Comparison of ENCODE assay signal across 8 mouse cellular contexts in the genomic region with DNA sequence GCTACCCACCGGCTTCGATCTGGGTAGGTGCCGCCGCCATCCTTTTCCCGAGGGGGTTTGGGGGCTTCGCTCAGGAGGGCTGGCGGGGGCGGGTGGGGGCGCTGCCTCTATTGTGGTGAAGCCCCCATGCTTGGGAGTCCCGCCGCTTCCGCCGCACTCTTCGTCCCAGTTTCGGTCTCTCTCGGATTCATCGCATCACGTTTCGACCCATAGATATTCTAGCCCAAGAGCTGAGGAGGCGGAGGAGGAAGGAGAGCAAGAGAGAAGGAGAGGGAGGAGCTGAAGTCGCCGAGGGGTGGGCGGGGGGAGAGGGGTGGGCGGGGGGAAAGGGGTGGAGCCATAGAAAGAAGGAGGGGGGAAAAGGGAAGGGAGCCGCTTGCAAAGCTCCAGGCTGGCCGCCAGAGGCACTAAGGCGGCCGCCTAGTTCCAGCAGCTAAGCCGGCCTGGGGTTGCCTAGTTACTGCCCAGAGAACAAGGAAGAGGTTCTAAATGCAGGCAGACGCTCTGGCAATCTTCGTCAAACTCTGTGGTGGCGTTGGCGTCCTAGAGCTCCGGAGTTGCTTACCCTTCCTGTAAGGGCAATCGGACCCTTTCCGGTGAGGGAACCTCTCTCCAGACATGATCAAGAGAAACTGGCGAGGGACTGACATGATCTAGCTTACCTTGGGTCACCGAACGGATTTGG. TPM values are rescaled to one million over a fixed set of nuclear protein-coding genes. Genes with fewer than 3 reads are reported as not detected.
DNase-seq lines count a peak whose midpoint lies in the region; ATAC-seq and TF ChIP-seq lines count a peak whose summit lies in the region.

A gene (minus strand): TSS at position 283 of the 685 bp plus-strand sequence.

- H3K4me3 ChIP-seq in cortical plate, adult 2 months (ENCODE audit: insufficient read depth, low read length), result peak within 1 kb of the TSS; percentile 62

- DNase-seq in gastrocnemius, adult 8-10 months (ENCODE audit: low spot score in 2 of 2), result peak; percentile 63 to 85
- DNase-seq in induced T-regulatory cell, adult 2 months (ENCODE audit: low read depth), result peak; percentile 89
- peak; percentile 77 to 84 for DNase-seq in left cerebral cortex, adult 9 months (ENCODE audit: low spot score in 2 of 2)
- DNase-seq in right cerebral cortex, postnatal 14 days, result peak; percentile 74
- peak; percentile 48 to 80 for DNase-seq in urinary bladder, postnatal 36 days (ENCODE audit: low spot score in 2 of 2)

- H3K4me1 ChIP-seq in cortical plate, adult 2 months (ENCODE audit: control insufficient read depth, insufficient read depth, low read length), result no peaks in the 10 kb centered on the region

- TF ChIP-seq POLR2A in cortical plate, adult 2 months (IDR thresholded peaks at IDR 0.05; ENCODE audit: extremely low read depth, insufficient read depth, low read length), result peak; percentile 61

- peak; percentile 89 for ATAC-seq in activated CD4-positive, CD25-positive, alpha-beta regulatory T cell, adult 4 months
- ATAC-seq in megakaryocyte progenitor cell, adult 5-6 weeks (replicated peaks; ENCODE audit: poor library complexity), result peak; percentile 85

- 0 out of 2 replicates have a peak within 1 kb of the TSS, but pooled peaks have one; percentile 51 for H3K27ac ChIP-seq in cortical plate, adult 2 months (ENCODE audit: insufficient read depth, low read length)

- TF ChIP-seq CTCF in cortical plate, adult 2 months (IDR thresholded peaks at IDR 0.05; ENCODE audit: extremely low read depth, insufficient read depth, low read length), result no peak

RNA-seq across cellular contexts. Expression of the gene that starts here (rescaled TPM):
- 1 to 10 TPM; 4.5 to 4.9 TPM for polyA plus RNA-seq in activated CD4-positive, CD25-positive, alpha-beta regulatory T cell, adult 4 months (2017; shearing (Covaris generic))
- 2.9 and 3.0 TPM in 2 replicates for polyA plus RNA-seq in cortical plate, adult 2 months (2012; rRNA removed)
- total RNA-seq in gastrocnemius, adult 8-10 months (2022), result 1 to 10 TPM; 2.7 to 3.7 (median 3.2) TPM
- 12.2 and 14.0 TPM in 2 replicates for total RNA-seq in megakaryocyte progenitor cell, adult 5-6 weeks (2015)
- total RNA-seq in megakaryocyte progenitor cell, adult 5-6 weeks (2017), result 5.2 and 6.3 TPM in 2 replicates

Comparison
In these comparisons a context has a peak if more than half of its experiments do, and no peak if none do; other contexts are left out.
1. Peak in every context shown above with its lines: DNase-seq, ATAC-seq, H3K4me3 ChIP-seq and H3K27ac ChIP-seq.